Mouse (Mus musculus): ENCODE data around the gene Catsper4.

The Catsper4 gene

GRCm38 (mm10) chr4:134181825-134182224, 45.4 kb downstream of the Catsper4 start:
- DNase-seq (ENCODE audit: low spot score in 2 of 2): peak; percentile 26 to 52

GRCm38 (mm10) chr4:134181112-134181511, 46.1 kb downstream of the Catsper4 start:
- peak in 1 of 2 experiments; percentile 38 for DNase-seq (ENCODE audit: low spot score in 2 of 2)

GRCm38 (mm10) chr4:134172391-134172790, 54.8 kb downstream of the Catsper4 start:
- DNase-seq (ENCODE audit: low spot score in 2 of 2): no peak

GRCm38 (mm10) chr4:134166906-134167305, 60.3 kb downstream of the Catsper4 start:
- no peak for DNase-seq (ENCODE audit: low spot score in 2 of 2)

- no peak for DNase-seq (ENCODE audit: low spot score in 2 of 2)
These were observed 61.4 kb downstream of the Catsper4 start for GRCm38 (mm10) chr4:134165548-134166465.

- DNase-seq (ENCODE audit: low spot score in 2 of 2): no peak
These were observed 62.2 kb downstream of the Catsper4 start for GRCm38 (mm10) chr4:134165024-134165423.

- no peak for DNase-seq (ENCODE audit: low spot score in 2 of 2)
These were observed 62.6 kb downstream of the Catsper4 start for GRCm38 (mm10) chr4:134164591-134164990.

Measured in spleen, postnatal 36 days (tissue).